Mouse (Mus musculus): ENCODE data around the gene Trim54.

DNA sequence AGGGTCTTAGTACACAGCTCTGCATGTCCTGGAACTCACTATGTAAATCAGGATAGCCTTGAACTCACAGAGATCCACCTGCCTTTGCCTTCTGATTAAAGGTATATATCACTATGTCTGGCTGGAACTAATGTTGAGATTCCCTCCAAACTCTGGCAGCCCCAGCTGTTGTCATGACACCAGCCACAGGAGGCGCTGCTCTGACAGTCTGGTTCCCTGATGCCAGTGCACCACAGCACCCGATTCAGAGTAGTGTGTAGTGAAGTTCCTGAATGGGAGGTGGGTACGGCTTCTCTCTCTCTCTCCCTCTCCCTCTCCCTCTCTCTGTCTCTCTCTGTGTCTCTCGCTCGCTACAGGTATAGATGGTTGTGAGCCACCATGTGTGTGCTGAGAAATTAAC, 34.2 kb upstream of the Trim54 start:
- peak; percentile 7 for TF ChIP-seq CTCF (IDR thresholded peaks at IDR 0.05; ENCODE audit: control insufficient read depth, insufficient read depth, insufficient read length)
- no peak for TF ChIP-seq MYOD1 (IDR thresholded peaks at IDR 0.05; ENCODE audit: control insufficient read depth, insufficient read length, low read depth)
- TF ChIP-seq MYOG (IDR thresholded peaks at IDR 0.05; ENCODE audit: control insufficient read depth, extremely low read depth, insufficient read length), result no peak
- TF ChIP-seq CEBPB (IDR thresholded peaks at IDR 0.05; ENCODE audit: low read depth), result no peak

Data from C2C12 (cell line).